Mouse (Mus musculus) midbrain, embryonic 15.5 days (tissue): ENCODE measurements around the gene Dscaml1. TPM values are rescaled to one million over a fixed set of nuclear protein-coding genes. Genes with fewer than 3 reads are reported as not detected.

Experiments
- ATAC-seq: fragments of 200-750 bp; cut with Nextera tagmentation; replicated peaks from 2 replicates; pipeline ENCODE4 v1.8.0; 2017; ENCODE audit warnings: moderate TSS enrichment
- H3K27ac ChIP-seq: fragments of 300-500 bp; sonication (generic); 2 replicates; pipeline ENCODE4 v1.5.1; 2015; ENCODE audit warnings: mild to moderate bottlenecking, inconsistent platforms
- H3K27me3 ChIP-seq: fragments of 300-500 bp; sonication (generic); replicated peaks from 2 replicates; pipeline ENCODE4 v1.6.1; 2015; ENCODE audit warnings: inconsistent platforms
- H3K36me3 ChIP-seq: fragments of 300-500 bp; sonication (generic); replicated peaks from 2 replicates; pipeline ENCODE4 v1.6.1; 2015; ENCODE audit warnings: inconsistent platforms
- H3K4me1 ChIP-seq: fragments of 300-500 bp; sonication (generic); 2 replicates; pipeline ENCODE4 v1.6.1; 2015; ENCODE audit warnings: inconsistent platforms
- H3K4me2 ChIP-seq: fragments of 300-500 bp; sonication (generic); 2 replicates; pipeline ENCODE4 v1.6.1; 2015; ENCODE audit warnings: inconsistent platforms, mild to moderate bottlenecking, moderate library complexity
- H3K4me3 ChIP-seq: fragments of 300-500 bp; sonication (generic); 2 replicates; pipeline ENCODE4 v1.5.1; 2015; ENCODE audit warnings: mild to moderate bottlenecking, inconsistent platforms
- H3K9ac ChIP-seq: fragments of 300-500 bp; sonication (generic); 2 replicates; pipeline ENCODE4 v1.6.1; 2015; ENCODE audit warnings: mild to moderate bottlenecking, inconsistent platforms
- H3K9me3 ChIP-seq: fragments of 300-500 bp; sonication (generic); 2 replicates; pipeline ENCODE4 v1.6.1; 2016; ENCODE audit warnings: inconsistent platforms
- WGBS: fragments of 180-500 bp; shearing (Covaris S2); methylation state at CpG from one replicate; pipeline ENCODE4 v1.1.7; 2015; ENCODE audit warnings: mixed read lengths; 5-methylcytosine and 5-hydroxymethylcytosine counted together
- polyA plus RNA-seq: library from polyadenylated mRNA; unstranded; fragments of >200 nt; fragmentation: Nextera tagmentation; extraction: Ambion mirVana; gene quantifications from 2 replicates; pipeline ENCODE4 v1.2.1, GENCODE M21; 2015

Gene Dscaml1
- 18.4 and 19.6 TPM in 2 replicates for polyA plus RNA-seq

GRCm38 (mm10) chr9:45426456-45426855 lies at the start of gene Dscaml1:
TSS of gene Dscaml1 (plus strand) at chr9:45426628.
- peaks cover 13% of the 10 kb centered on the region for H3K4me1 ChIP-seq
- H3K4me2 ChIP-seq = no peak within 1 kb of the TSS
- H3K4me3 ChIP-seq = no peak within 1 kb of the TSS
- WGBS = 89% methylated on average over 4 of the region's 4 CpGs
- 0 out of 2 replicates have a peak, but pooled peaks cover 7% of the 10 kb centered on the region for H3K27me3 ChIP-seq
- no peak within 1 kb of the TSS for H3K27ac ChIP-seq
- no peak within 1 kb of the TSS for H3K9ac ChIP-seq
- ATAC-seq = no peak
- H3K36me3 ChIP-seq = no peaks in the 10 kb centered on the region
- no peaks in the 10 kb centered on the region for H3K9me3 ChIP-seq

DNA sequence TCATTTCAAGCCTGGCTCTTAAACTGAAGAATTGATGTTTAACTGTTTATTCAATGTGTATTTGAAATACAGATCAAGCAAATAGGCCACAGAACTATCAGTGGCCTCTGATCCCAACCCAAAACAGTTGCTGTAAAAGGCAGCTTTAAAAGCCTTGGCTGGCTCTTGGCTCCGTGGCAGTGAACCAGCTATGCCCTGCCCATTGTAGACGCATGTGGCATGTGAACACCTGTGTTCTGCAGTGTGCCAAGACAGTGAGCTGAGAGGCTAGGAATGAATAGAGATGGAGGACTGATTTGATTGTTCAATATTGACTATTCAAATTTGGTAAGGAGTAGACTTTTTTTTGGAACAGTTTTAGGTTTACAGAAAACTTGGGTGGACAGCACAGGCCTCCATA lies 49.5 kb upstream of the Dscaml1 start:
- 86% methylated on average over 2 of the region's 2 CpGs for WGBS
- Histone ChIP-seq H3K36me3 (no peaks in the 10 kb centered on the region), H3K4me2 (no peak overlapping the region), H3K27me3 (no peaks in the 10 kb centered on the region), H3K4me1 (peaks cover 54% of the 10 kb centered on the region), H3K27ac (no peak overlapping the region), H3K4me3 (no peak overlapping the region), H3K9ac (no peak overlapping the region), H3K9me3 (no peaks in the 10 kb centered on the region)
- no peak for ATAC-seq

- no peaks in the 10 kb centered on the region for H3K27me3 ChIP-seq
- peak; percentile 65; the same call in 1 of the 2 replicates for ATAC-seq
- no peak overlapping the region for H3K9ac ChIP-seq
- H3K9me3 ChIP-seq = no peaks in the 10 kb centered on the region
- no peaks in the 10 kb centered on the region for H3K36me3 ChIP-seq
- 39% methylated on average over 10 of the region's 10 CpGs for WGBS
- no peak overlapping the region for H3K4me2 ChIP-seq
- peak overlapping the region; percentile 66 for H3K27ac ChIP-seq
- H3K4me1 ChIP-seq = peaks cover 32% of the 10 kb centered on the region
- H3K4me3 ChIP-seq = no peak overlapping the region
Measured at GRCm38 (mm10) chr9:45380411-45381251, 45.8 kb upstream of the Dscaml1 start.

GRCm38 (mm10) chr9:45382336-45382735 lies 44.1 kb upstream of the Dscaml1 start:
- H3K4me3 ChIP-seq = no peak overlapping the region
- no peak overlapping the region for H3K27ac ChIP-seq
- H3K4me1 ChIP-seq = peaks cover 23% of the 10 kb centered on the region
- no peaks in the 10 kb centered on the region for H3K27me3 ChIP-seq
- WGBS = 79% methylated on average over 5 of the region's 5 CpGs
- ATAC-seq = no peak
- no peak overlapping the region for H3K4me2 ChIP-seq
- H3K9ac ChIP-seq = no peak overlapping the region
- H3K9me3 ChIP-seq = no peaks in the 10 kb centered on the region
- no peaks in the 10 kb centered on the region for H3K36me3 ChIP-seq

DNA sequence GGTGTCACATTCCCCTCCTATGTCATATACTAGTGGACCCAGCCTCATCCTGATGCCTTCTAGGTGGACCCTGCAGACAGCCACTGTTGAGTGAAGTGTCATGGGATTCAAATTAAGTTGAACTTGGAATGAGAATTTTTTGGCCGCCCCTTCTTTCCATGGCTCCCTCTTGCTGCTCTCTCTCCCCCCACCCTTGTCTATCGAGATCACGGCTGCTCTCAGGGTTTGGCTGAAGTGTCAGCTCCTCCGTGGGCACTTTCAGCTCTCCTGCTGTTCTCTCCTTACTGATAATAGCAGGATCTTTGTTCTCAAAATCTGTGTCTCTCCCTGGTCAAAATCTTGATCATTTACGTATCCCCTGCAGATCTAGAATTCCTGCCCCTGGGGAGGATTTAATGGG lies 43.6 kb upstream of the Dscaml1 start:
- Histone ChIP-seq H3K4me2 (no peak overlapping the region), H3K4me1 (peaks cover 23% of the 10 kb centered on the region), H3K9me3 (no peaks in the 10 kb centered on the region), H3K36me3 (no peaks in the 10 kb centered on the region), H3K4me3 (no peak overlapping the region), H3K27me3 (no peaks in the 10 kb centered on the region), H3K27ac (no peak overlapping the region), H3K9ac (no peak overlapping the region)
- WGBS = 68% methylated on average over 5 of the region's 5 CpGs
- no peak for ATAC-seq

- no peak overlapping the region for H3K4me3 ChIP-seq
- H3K9me3 ChIP-seq = no peaks in the 10 kb centered on the region
- no peak for ATAC-seq
- H3K36me3 ChIP-seq = no peaks in the 10 kb centered on the region
- no peak overlapping the region for H3K9ac ChIP-seq
- H3K4me1 ChIP-seq = peaks cover 22% of the 10 kb centered on the region
- H3K27ac ChIP-seq = no peak overlapping the region
- H3K27me3 ChIP-seq = no peaks in the 10 kb centered on the region
- 94% methylated on average over 6 of the region's 6 CpGs for WGBS
- H3K4me2 ChIP-seq = no peak overlapping the region
Measured at GRCm38 (mm10) chr9:45383883-45384282, 42.5 kb upstream of the Dscaml1 start.

DNA sequence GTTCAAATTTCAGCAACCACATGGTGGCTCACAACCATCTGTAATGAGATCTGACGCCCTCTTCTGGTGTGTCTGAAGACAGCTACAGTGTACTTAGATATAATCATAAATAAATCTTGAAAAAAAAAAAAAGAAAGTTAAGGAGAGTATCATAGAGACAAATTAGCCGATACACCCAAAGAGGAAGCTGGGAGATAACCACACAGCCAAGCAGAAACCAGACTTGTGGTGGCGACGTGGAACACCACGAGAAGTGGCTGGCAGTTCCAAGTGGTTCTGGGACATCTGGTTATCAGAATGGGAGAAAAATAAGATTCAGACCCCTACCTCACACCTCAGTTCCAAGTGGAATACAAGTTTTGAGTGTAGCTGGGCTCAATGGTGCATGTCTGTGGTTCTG lies 39.7 kb upstream of the Dscaml1 start:
- no peak for ATAC-seq
- H3K4me2 ChIP-seq = no peak overlapping the region

DNA sequence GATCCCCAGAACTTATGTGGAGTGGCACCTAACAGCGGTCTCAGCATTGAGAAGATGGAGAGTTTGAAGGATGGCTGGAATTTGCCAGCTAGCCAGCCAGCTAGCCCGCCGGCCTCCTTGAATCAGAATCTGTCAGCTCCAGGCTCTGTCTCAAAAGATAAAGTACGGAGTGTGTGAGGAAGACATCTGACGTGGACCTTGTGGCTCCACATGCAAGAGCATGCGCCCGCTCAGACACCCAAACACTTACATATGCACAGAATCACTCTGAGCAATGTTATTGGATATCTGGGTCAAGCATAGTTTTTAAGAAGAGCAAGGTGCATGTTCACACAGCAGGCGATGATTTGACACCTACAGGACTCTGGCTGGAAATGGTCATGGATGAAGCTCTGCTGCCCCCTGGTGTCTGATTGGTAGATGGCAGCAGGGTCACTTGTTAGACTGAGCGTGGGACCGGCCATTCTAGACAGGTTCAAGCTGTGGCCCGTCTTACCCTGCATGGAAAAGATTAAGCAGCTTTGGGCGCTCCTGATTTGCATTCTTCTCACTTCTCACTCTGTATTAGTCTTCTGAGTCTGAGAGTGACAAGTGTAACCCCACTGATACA lies 37.9 kb upstream of the Dscaml1 start:
- H3K9me3 ChIP-seq = no peaks in the 10 kb centered on the region
- no peak overlapping the region for H3K9ac ChIP-seq
- H3K4me2 ChIP-seq = no peak overlapping the region
- 44% methylated on average over 12 of the region's 12 CpGs for WGBS
- no peaks in the 10 kb centered on the region for H3K27me3 ChIP-seq
- ATAC-seq = peak; percentile 86
- 0 out of 2 replicates have a peak, but pooled peaks cover 2% of the 10 kb centered on the region for H3K4me1 ChIP-seq
- H3K27ac ChIP-seq = no peak overlapping the region
- no peak overlapping the region for H3K4me3 ChIP-seq
- peaks cover 6% of the 10 kb centered on the region; the same call in 1 of the 2 replicates for H3K36me3 ChIP-seq

More for the DNA sequence above, 39.7 kb upstream of the Dscaml1 start:
- no peak overlapping the region for H3K4me3 ChIP-seq
- no peaks in the 10 kb centered on the region for H3K9me3 ChIP-seq
- H3K27ac ChIP-seq = no peak overlapping the region
- WGBS = 91% methylated on average over 5 of the region's 5 CpGs
- no peak overlapping the region for H3K9ac ChIP-seq
- H3K27me3 ChIP-seq = no peaks in the 10 kb centered on the region
- peaks cover 2% of the 10 kb centered on the region; the same call in 1 of the 2 replicates for H3K4me1 ChIP-seq
- 0 out of 2 replicates have a peak, but pooled peaks cover 3% of the 10 kb centered on the region for H3K36me3 ChIP-seq

DNA sequence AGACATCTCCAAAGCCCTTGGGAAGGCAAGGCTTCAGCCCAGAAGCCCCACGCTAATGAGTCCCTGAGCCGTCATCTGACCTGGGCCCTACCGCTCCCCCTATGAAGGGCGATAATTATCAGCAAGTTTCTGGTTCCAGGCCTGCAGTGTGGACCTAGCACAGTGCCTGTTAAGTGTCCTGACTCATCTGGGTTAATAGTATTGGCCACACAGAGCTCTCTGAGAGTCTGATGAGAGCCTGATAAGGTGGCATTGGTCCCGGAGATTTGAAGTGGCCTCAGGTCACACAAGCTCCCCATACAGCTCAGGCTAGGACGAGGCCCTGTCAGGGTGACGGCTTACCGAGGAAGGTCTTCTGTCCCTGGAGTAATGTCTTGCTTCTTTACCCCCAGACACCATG lies 36.8 kb upstream of the Dscaml1 start:
- no peak for ATAC-seq
- WGBS = 87% methylated on average over 8 of the region's 8 CpGs
- Histone ChIP-seq H3K4me3 (no peak overlapping the region), H3K9me3 (no peaks in the 10 kb centered on the region), H3K4me1 (0 out of 2 replicates have a peak, but pooled peaks cover 2% of the 10 kb centered on the region), H3K36me3 (peaks cover 9% of the 10 kb centered on the region; the same call in 1 of the 2 replicates), H3K27ac (no peak overlapping the region), H3K9ac (no peak overlapping the region), H3K4me2 (no peak overlapping the region), H3K27me3 (no peaks in the 10 kb centered on the region)

DNA sequence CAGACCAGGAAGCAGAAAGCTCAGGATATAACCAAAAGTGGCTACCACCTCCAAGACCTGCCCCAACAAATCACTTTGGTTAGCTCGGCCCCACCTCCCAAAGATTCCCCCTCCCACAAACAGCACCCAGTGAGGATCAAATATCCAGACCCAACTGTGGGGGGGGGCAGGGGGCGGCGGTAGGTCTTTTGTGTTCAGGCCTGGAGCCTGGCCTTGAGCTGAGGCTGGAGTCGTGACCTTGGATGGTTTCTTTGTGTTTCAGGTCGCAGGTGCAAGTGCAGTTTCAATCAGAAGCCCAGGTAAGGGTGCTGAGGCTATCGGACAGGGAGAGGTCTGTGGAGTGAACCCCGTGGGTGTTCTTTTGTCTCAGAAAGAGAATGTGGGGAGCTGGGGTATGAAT lies 35.1 kb upstream of the Dscaml1 start:
- Histone ChIP-seq H3K4me1 (0 out of 2 replicates have a peak, but pooled peaks cover 2% of the 10 kb centered on the region), H3K27ac (no peak overlapping the region), H3K27me3 (no peaks in the 10 kb centered on the region), H3K9ac (no peak overlapping the region), H3K4me2 (no peak overlapping the region), H3K4me3 (no peak overlapping the region), H3K9me3 (no peaks in the 10 kb centered on the region), H3K36me3 (peaks cover 20% of the 10 kb centered on the region; the same call in 1 of the 2 replicates)
- ATAC-seq = no peak
- 74% methylated on average over 7 of the region's 7 CpGs for WGBS

- H3K36me3 ChIP-seq = peaks cover 20% of the 10 kb centered on the region; the same call in 1 of the 2 replicates
Measured at GRCm38 (mm10) chr9:45395218-45395617, 31.2 kb upstream of the Dscaml1 start.

DNA sequence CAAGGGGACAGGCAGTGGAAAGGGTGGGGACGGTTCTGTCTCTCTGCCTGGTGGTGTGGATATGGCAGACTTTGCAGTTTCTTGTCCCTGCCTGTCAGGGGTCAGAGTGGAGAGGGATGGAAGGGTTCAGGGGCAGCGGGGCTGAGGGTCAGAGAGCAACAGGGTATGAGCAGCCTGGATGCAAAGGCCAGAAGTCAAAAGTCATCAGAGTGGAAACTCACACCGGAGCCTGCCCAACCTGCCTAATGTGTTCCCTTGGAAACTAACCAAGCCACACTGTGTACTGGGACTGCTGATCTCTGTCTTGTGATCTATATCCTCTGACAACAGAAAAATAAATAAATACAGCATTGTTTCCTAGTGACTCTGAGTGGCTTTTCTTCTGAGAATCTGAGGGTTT lies 30.6 kb upstream of the Dscaml1 start:
- no peak overlapping the region for H3K4me3 ChIP-seq
- WGBS = 71% methylated on average over 3 of the region's 3 CpGs
- no peak overlapping the region for H3K27ac ChIP-seq
- no peaks in the 10 kb centered on the region for H3K4me1 ChIP-seq
- H3K36me3 ChIP-seq = peaks cover 17% of the 10 kb centered on the region; the same call in 1 of the 2 replicates
- no peak overlapping the region for H3K4me2 ChIP-seq
- H3K27me3 ChIP-seq = no peaks in the 10 kb centered on the region
- H3K9me3 ChIP-seq = no peaks in the 10 kb centered on the region
- no peak overlapping the region for H3K9ac ChIP-seq
- ATAC-seq = no peak

More at GRCm38 (mm10) chr9:45395218-45395617, 31.2 kb upstream of the Dscaml1 start:
- no peak overlapping the region for H3K4me2 ChIP-seq
- no peak overlapping the region for H3K27ac ChIP-seq
- WGBS = 91% methylated on average over 6 of the region's 6 CpGs
- no peak overlapping the region for H3K9ac ChIP-seq
- no peak overlapping the region for H3K4me3 ChIP-seq
- no peaks in the 10 kb centered on the region for H3K27me3 ChIP-seq
- no peaks in the 10 kb centered on the region for H3K9me3 ChIP-seq
- H3K4me1 ChIP-seq = no peaks in the 10 kb centered on the region
- ATAC-seq = no peak
